Mouse (Mus musculus) gastrocnemius, adult 18-20 months (tissue): Measurements from ENCODE around the gene Cyp11a1. TPM values are rescaled to one million over a fixed set of nuclear protein-coding genes. Genes with fewer than 3 reads are reported as not detected.

Experiments
- DNase-seq: peaks from one replicate; pipeline ENCODE4 v3.0.0; 2021; ENCODE audit warnings: low spot score
- total RNA-seq, 2 experiments: library from RNA; stranded (reverse); gene quantifications; 2 replicates each; pipeline ENCODE4 v1.2.3; 2021

Gene Cyp11a1
- total RNA-seq, 2 experiments from 2014 or later, result 0.24 to 0.34 TPM

DNA sequence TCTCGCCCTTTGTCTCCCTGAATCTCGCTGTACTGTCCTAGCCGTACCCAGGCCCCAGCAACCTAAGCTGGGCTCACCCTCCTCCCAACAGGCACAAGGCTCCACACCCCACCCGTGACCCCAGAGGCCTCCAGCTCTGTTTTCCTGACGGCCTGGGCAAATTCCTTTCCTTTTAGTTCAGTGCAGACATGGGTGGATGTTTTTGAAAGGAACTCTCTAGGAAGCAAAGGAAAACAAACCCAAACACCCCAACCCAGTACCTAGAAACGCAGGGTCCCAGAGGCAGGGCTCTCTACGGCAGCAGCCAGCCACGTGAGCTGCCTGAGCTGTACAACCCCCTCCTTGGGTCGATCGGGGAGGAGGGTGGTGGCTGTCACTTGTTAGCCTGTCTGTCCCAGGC lies 36.2 kb downstream of the Cyp11a1 start:
- peak; percentile 56 for DNase-seq

DNA sequence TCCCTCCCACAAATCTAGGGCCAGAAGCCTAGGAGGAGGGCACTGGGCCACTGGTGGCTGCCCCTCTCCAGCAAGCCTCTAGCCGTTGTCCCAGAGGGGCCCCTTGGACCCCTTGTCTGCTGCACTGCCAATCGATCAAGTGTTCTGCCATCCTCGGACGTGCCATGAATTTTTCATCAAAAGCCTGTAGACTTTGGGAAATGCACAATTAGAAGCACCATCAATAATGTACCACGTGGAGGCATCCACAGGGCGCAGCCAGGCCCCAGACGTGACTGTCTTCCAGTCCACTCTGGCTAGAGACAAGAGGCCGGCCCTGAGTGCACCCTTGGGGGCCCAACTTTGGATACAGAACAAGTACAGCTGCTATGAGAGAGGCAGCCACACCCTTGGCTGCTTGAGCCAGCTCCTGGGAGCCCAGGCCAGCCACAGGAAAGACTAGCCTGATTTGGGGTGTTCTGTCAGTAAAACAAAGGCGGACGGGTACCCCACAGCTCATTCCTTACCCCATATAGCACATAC lies 37.3 kb downstream of the Cyp11a1 start:
- peak; percentile 84 for DNase-seq

DNA sequence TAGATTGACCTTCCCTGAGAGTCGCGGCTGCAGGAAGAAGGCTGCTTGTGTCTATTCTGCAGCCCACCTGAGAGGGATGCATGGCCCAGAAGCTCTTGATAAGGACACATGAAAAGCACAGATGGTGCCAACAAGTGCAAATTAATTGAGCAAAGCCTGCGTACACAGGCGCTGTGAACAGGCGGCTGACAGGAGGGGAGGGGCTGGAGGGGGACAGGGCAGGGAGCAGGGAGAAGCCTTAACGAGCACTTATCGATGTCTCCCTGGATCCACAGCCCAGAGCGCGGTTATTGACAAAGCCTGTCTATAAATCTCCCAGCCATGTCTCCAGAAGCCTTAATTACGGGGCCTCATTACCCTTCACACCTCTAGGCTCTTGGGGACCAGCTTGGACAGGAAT lies 38.6 kb downstream of the Cyp11a1 start:
- no peak for DNase-seq

DNA sequence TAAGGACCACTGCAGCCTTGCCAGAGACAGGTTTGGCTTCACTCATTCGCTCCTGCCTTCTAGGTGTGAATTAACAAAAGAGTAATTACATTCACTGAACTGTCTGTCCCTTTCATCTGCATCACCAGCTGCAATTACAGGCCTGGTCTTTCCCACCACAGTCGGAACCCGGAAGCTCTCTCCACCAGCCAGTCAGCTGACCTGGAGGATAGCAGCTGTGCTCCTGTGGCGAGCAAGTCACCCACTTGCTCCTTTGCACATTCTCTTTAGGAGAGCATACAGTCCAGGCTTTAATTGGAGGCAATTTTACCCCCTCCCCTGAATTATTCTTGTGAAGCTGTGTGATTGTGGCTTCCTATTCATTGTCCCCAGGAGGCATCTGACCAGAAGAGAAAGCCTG lies 39.4 kb downstream of the Cyp11a1 start:
- no peak for DNase-seq

DNA sequence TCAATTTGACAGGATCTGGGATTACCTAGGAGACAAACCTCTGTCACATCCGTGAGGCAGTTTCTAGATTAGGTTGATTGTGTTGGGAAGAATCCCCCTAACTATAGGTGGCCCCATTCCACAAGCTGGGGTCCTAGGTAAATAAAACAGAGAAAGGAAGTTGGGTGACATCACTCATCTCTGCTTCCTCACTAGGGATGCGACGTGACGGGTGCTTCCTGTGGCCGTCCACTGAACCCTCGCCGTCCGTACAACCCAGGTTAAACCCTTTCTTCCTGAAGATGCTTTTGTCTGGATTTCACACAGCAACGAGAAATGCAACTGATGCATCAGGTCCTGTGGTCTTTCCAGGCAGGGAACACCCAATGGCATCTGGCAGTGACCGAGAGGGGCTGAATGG lies 40.9 kb downstream of the Cyp11a1 start:
- DNase-seq, result no peak

DNA sequence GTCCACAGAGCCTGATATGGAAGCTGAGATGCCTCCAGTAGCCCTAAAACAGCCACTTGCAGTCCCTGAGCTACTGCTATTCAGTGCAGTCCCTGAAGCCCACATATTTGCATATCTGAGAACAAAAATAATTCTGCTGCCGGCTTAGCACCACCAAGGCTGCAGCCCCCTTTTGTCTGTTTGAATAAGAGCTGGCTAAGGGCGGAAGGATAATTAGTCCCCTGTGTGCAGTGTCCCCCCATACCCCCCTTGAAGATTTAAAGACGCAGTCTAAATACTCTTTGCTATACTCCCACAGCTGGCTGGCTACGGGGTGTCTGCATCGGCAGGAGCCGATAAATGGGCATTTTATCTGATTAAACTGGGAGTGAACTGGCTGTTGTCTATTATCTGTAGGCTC lies 42.4 kb downstream of the Cyp11a1 start:
- no peak for DNase-seq

DNA sequence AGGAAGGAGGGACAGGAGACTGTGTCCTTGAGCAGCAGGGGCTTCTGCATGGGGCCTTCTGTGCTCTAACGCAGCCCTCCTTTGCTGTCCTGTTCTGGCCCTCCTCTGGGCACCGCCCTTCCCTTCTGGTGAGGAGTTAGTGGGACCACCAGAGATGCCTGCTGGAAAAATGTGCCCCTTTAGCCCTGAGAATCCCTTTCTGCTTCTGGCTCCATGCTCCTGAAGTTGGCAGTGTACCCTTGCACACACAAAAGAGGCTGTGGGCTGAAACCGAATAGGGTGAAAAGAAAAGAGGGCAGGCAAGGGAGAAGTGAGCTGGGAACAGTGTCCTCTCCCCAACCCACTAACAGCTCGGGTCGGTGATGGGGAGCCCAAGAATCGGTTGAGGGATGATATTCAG lies 43.0 kb downstream of the Cyp11a1 start:
- no peak for DNase-seq

DNA sequence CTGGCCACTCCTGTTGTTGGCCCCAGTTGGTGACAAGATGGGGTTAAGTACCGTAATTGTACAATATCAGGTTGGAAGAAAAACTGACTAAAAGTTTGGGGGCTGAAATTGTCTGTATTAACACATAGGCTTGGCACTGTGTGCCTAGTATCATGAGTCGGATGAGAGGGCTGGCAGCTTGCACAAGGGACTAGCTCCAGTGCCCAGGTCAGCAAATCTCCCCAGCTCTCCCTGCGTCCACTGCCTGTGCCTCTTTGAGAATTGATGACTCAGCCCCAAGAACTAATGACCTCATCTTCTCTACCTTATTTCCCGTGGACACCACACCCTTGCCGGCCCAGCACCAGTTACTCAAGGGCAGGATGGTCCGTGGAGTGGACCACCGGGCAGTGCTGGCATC lies 43.6 kb downstream of the Cyp11a1 start:
- no peak for DNase-seq

DNA sequence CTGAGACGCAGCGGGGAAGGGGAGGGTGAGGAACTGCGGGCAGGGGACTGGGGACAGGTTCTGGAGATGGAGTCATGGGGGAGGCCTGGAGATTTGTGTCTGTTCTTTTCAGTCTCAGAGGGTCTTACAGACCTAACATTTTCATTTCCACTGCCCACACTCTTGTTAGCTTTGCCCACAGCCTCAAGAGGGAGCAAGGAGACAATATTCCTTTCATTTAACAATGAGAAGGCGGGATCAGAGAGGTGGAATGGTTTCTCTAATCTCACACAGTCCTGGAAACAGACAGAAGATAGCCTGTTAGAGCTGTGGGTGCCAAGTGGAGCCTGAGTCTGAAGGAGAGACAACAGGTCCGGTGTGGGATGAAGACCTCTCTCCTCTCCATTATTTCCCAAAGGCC lies 45.7 kb downstream of the Cyp11a1 start:
- DNase-seq, result no peak

DNA sequence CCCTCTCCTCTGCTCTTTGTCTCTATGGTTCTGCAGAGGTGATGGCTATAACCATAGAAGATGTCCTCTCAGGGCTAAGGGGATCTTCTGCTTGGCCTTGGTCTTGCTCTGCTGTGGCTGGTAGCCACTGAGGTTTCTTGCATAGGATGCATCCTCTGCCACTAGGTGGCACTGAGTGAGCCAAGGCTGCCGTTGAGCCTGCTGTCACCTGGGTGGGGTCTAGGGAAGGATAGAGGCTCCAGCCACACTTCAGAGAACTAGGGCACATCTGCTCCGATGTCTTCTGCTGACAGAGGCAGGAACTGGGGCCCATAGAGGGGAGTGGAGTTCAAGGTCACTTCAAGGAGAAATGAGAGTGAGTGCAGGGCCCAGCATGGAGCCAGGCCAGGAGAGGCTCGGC lies 46.9 kb downstream of the Cyp11a1 start:
- DNase-seq, result peak; percentile 45

DNA sequence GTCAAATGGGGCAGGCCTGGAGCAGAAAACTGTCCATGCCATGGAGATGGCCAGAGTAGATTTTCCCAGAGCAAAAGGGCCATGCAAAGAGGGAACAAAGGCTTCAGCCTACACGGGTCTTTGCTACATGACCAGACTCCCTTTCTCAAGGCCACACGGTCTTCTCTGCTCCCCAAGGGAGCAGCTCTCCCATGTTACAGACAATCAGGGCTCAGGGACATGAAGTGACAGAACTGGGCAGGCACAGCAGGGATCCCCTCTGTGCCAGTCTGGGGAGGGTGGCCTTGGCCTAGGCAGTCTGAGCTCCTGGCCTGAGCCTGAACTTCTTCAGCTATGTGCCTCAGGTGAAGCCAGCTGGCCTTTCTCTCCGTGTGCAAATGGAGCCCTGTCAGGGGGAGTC lies 47.3 kb downstream of the Cyp11a1 start:
- no peak for DNase-seq

DNA sequence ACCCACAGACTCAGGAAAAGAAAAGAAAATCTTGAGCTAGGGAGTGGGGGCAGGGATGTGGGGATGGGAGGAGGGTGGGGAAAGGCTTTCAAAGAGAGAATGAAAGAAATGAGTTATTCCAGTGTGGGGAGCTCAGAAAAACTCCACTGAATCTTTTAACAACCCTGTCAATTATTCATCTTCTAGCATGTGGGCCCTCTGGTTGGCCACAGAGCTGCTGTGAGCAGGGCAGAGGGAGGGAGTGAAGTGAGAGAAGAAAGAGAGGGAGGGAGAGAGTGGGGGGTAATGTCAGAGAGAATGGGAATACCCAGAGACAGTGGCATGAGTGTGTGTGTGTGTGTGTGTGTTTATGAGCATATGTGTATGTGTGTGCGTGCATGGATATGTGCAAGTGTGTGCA lies 47.8 kb downstream of the Cyp11a1 start:
- no peak for DNase-seq

DNA sequence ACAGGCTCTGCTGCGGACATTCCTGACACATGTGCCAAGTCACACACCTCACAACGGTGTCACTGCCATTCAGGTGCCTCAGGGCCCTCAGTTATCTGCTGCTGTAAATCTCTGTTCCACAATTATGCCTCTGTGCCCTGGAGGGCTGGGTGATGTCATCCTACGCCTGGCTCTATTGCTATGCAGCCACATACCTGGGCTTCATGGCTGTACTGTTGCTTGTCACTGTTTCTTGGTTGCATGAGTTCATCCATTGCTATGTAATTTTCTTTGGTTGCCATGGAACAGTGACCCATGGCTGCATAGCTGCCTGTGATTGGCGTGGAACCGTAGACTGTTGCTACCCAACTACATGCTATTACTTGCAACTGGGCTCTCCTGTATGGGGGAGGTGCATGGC lies 49.5 kb downstream of the Cyp11a1 start:
- DNase-seq, result no peak

DNA sequence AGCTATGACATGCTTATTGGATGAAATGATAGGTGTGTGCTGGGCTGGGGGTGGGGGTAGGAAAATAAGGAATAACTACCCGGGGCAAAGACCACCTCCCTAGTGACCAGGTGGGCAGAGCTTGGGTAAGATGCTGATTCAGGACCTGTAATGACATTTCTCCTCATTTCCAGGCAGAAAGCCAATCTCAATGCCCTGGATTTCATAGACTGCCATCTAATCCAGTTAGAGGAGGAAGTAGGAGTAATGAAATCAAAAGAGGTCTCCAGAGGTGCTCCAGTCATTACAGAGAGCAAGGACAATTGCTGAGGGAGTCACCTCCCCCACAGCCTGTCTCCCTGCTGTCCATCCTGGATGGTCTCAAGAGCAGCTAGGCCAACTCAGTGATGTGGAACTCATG lies 53.7 kb downstream of the Cyp11a1 start:
- DNase-seq, result no peak

DNA sequence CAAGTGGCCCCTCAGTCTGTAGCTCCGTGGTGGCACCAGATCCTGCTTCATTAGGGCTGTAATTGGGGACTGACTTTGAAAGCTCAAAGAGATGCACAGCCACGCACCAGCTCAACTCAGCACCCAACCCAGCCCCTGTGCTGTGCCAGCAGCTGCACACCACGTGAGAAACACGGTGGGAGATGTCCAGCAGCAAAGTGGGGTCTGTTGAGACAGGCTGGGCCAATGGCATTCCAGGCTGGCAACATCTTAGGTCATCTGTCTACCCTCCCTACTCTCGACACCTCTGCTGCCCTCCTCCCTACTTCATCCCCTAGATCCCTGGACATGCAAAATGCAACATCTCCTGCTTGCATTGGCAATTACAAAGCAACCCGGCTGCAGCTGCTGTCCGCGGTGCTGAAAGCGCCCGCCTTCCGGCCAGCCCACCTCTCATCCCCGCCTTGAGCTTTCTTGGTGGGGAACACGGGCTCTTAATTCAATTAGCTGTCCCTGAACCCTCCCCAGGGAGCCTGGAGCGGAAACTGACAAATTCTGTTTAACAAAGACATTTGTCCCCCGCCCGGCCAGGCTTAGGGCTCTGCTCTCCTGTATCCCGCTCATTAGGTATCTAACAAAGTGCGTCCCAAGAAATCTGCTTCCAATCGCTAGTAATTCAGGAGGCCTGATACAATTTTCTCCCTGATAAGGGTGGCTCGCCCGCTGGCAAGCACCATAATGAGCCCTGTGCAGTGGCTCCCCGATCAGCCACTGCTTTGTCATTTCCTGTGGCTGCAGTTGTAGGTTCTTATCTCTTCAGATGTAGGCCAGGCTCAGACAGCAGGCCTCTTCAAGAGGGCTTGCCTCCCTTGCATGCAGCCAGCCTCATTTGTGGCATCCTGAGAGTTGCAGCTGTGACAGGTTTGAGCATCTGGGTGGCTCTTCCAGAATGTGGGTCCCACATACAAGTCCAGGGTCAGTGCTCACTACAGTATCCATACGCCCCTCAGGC lies 54.8 kb downstream of the Cyp11a1 start:
- no peak for DNase-seq

DNA sequence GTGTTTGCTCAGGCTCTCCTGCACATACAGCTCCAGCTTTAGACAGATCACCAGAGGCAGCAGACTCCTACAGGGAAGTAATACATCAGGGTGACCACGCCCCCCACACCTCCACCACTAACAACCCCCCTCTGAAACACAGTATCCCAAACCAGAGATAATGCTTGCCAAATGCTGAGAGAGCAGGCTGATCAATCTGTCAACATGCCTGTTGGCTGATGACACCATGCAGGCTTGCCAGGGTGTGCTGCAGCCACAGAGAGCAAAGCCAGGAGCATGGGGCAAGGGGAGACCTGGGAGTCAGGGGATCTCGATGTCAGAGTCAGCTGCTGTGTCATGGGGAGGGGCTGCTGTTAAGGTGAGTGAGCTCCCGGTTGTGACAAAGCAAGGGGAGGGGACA lies 57.3 kb downstream of the Cyp11a1 start, which contains the start of gene Stra6:
Gene Stra6, plus strand, starts transcription at position 258 of the 400 bp plus-strand sequence.
- DNase-seq, result no peak

DNA sequence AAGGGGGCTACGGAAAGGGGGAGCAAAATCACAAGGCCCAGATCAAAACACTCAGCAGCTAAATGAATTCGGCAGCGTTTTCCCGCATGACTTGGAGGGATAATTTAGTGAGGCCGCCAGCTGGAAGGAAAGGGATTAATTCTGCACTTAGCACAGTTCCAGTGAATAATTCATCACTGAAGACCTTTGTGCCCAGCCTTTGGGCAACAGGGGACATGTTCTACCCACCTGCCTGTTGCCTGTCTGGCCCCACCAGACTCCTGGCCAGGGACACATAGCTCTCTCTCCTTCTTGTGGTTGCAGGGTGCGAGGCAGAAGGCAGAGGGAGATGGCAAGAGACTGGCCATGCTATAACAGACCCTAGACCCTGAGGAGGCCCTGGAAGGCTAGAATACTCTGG lies 59.3 kb downstream of the Cyp11a1 start:
- no peak for DNase-seq

DNA sequence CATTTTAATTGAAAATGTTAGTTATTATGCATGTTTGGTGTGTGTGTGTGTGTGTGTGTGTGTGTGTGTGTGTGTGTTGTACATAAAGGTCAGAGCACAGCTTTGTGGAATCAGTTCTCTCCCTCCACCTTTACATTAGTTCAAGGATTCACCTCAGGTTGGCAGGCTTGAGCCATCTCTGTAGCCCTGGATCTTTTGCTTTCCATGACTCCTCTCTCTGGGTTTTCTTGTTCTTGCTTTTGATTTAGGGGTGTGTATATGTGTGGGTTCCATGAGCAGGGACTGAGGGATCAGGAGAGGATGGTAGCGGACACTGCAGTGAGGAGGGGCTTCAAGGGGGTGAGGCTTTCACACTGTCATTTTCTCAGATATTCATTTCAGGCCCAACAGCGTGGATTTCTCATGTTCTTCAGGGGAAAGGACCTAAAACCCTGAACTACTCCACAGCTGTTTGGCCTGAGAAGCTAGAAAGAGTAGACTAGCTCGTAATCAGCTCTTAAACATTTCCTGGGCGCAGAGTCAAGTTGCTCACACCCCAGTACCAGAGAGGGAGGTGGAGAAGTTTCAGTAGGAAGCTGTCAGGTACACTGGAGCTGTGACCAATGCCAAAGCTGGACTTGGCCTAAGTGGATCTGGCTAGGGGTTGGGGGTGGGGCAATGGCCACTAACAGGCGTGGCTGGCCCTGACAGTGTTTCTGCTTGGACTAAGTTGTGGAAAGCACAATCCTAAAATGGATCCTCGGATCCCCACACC lies 59.9 kb downstream of the Cyp11a1 start:
- no peak for DNase-seq

DNA sequence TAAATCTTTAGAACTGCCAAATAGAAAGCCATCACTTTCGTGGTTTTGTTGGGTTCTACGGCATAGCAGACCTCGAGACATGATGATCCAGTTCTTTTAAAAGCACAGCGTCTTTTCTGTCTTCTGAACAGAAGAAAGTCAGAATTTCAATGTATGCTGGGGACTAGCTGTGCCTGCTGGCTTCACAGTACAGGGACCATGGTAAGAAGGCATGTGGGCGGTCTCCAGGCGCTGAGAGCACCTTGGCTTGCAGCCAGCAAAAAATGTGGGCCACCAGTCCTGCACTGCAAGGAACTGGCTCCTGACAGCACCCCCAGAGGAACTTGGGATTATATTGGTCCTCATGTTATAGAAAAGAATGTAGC lies 60.5 kb downstream of the Cyp11a1 start:
- no peak for DNase-seq

DNA sequence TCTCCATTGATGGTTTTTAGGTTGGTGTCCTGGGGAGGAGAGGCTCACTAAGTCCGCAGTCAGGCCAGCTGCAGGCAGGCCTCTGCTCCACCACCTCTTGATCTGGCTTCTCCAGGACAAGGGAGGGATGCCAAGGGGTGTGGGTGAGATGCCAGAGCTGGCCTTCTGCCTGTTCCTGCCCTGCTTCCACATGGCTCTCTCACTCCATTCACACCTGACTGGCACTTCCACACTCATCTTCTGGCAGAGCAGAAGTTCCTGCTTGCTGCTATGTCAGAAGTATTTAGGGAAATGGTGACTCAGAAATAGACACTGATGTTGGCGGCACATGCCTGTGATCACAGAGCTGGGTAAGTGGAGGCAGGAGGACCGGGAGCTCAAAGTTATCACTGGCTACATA lies 61.3 kb downstream of the Cyp11a1 start:
- DNase-seq, result no peak

DNA sequence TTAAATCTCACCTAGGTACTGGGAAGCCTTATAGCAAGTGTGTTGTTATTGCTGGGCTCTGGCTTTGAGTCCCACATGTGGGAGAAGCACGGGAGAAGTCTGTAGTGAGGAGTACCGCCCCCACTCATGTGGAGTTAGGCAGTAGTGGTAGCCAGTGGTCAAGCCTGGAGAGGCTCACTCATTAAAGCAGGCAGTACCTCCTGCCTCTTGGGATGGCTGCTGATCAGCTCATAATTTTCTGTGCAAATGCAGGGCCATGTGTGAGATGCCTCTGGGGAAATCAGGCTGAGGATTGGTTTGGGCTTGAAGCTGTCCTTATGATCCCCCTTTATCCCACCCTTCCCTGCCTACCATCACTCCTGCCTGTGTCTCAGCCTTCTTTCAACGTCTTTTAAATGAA lies 68.3 kb downstream of the Cyp11a1 start:
- no peak for DNase-seq
